Mouse (Mus musculus) retina, adult 2 months (tissue): ENCODE data around the gene Prrg4.
A peak's percentile ranks its signal among the peaks of the same experiment; 100 is the strongest.
"Not testable (repeated sequence)": the region's sequence is repeated elsewhere in the genome, so short reads cannot be mapped to it uniquely, and the experiment has no call there.

Experiments used
- DNase-seq: peaks from one replicate; pipeline ENCODE4 v3.0.0-alpha.2; 2012; ENCODE audit warnings: low read depth, low spot score

Gene Prrg4

DNA sequence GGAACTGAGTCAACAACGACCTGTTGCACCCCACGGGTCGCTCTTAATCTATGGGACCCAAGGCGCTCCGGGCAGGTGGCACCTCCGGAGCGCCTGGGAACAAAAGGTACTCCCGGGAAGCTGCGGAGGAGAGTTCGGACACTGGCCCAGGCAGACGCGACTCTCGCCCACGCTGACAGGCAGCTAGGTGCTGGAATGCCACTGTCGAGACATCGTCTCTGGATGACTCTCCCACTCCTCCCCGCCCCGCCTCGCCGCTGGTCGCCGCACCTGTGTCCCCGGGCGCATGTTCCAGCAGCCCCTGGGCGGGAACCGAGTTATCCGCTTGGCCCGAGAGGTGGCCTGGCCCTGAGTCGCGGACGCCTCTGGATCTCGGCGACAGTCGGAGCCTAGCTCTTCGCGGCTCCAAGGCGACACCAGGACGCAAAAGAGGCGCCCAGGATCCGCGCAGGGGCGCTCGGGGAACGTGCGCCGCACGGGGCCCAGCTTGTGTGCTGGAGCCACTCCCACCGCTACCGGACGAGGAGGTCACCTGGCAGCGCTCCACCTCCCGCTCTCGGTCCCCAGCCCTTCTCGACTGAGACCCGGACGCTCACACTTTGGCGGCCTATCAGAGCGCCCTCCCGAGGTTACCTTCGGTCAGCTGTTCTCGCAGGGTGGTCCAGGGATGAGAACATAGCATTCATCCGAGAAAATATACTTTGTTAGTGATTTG lies at the start of gene Prrg4:
TSS of gene Prrg4 (minus strand) at position 601 of the 715 bp plus-strand sequence.
- DNase-seq, result peak; percentile 13

- peak; percentile 59 for DNase-seq
Observed at GRCm38 (mm10) chr2:104887882-104888566, 38.3 kb upstream of the Prrg4 start.

- DNase-seq, result not testable (repeated sequence)
Observed at GRCm38 (mm10) chr2:104887331-104887730, 37.7 kb upstream of the Prrg4 start.

- no peak for DNase-seq
Observed at GRCm38 (mm10) chr2:104886109-104886508, 36.4 kb upstream of the Prrg4 start.

- no peak for DNase-seq
Observed at GRCm38 (mm10) chr2:104878794-104879193, 29.1 kb upstream of the Prrg4 start.

DNA sequence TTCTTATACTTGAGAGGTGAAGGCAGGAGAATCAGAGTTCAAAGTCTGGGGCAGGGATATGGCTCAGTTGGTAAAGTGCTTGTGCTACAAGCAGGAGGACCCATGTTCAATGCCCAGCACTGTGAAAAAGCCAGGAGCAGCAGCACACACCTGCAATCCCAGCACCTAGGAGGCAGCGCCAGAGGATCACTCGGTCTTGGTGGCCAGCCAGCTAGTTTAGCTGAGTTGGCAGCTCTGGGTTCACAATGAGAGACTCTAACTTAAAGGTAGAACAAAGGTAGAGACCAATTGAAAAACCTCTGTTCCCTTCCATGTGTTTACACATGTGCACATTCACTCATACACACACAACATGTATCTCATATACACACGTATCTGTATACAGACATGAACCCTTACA lies 19.4 kb upstream of the Prrg4 start:
- no peak for DNase-seq

- no peak for DNase-seq
Observed at GRCm38 (mm10) chr2:104867282-104867855, 17.7 kb upstream of the Prrg4 start, which contains the start of gene Ccdc73. Gene Ccdc73 (plus strand): TSS chr2:104867805.

- DNase-seq, result no peak
Observed at GRCm38 (mm10) chr2:104864176-104864860, 14.6 kb upstream of the Prrg4 start.

GRCm38 (mm10) chr2:104860426-104860825 lies 10.8 kb upstream of the Prrg4 start:
- no peak for DNase-seq

GRCm38 (mm10) chr2:104859060-104859459 lies 9.4 kb upstream of the Prrg4 start:
- DNase-seq, result no peak

DNA sequence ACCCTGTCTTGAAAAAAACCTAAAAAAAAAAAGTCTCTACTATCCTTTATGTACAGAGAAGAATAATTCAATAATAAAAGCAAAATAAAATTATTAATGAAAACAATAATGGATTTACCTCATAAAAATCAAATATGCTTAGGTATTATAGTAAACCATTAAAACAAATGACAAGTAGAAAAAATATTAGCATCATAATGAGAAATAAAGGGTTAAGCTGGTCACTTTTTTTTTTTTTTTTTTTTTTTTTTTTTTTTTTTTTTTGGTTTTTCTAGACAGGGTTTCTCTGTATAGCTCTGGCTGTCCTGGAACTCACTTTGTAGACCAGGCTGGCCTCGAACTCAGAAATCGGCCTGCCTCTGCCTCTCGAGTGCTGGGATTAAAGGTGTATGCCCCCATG lies 8.4 kb upstream of the Prrg4 start:
- DNase-seq, result not testable (repeated sequence)

GRCm38 (mm10) chr2:104856218-104856617 lies 6.5 kb upstream of the Prrg4 start:
- DNase-seq, result no peak

DNA sequence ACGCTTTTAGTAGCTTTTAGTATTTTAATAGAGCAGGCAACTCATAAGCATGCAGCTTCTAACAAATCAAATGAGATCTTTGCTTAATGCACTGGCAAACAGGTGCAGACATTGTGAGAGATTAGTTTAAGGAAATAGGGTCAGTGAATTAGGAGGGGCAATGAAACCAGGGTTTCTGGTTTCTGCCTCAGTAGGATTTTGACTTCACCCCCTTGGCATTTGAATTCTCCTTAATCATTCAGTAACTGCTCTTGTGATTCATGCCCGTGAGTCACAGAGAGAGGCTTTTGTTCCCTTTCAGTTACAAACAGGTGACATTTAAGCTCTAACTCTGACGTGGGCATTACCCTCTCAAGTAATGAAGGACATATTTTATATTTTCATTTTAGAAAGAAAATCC lies 6.1 kb upstream of the Prrg4 start:
- no peak for DNase-seq

GRCm38 (mm10) chr2:104854836-104855235 lies 5.2 kb upstream of the Prrg4 start:
- no peak for DNase-seq

- no peak for DNase-seq
Observed at GRCm38 (mm10) chr2:104852546-104852945, 2.9 kb upstream of the Prrg4 start.

GRCm38 (mm10) chr2:104851686-104852085 lies 2.0 kb upstream of the Prrg4 start:
- no peak for DNase-seq

- DNase-seq, result no peak
Observed at GRCm38 (mm10) chr2:104849991-104850359, 299 bp upstream of the Prrg4 start.

- no peak for DNase-seq
Observed at GRCm38 (mm10) chr2:104848235-104849161, 1.2 kb downstream of the Prrg4 start.

- no peak for DNase-seq
Observed at GRCm38 (mm10) chr2:104847645-104848044, 2.0 kb downstream of the Prrg4 start.

GRCm38 (mm10) chr2:104846638-104847414 lies 2.9 kb downstream of the Prrg4 start:
- DNase-seq, result no peak
